Comparison of ENCODE assay signal across 8 mouse cellular contexts in genomic region chr6:86820690-86821089, GRCm38 (mm10). TPM values are rescaled to one million over a fixed set of nuclear protein-coding genes. Genes with fewer than 3 reads are reported as not detected.
DNase-seq lines count a peak whose midpoint lies in the region; ATAC-seq and TF ChIP-seq lines count a peak whose summit lies in the region.

No protein-coding gene starts in this region.

- no peak overlapping the region for H3K4me2 ChIP-seq in liver, postnatal 0 days (ENCODE audit: low read depth, low read length)
- H3K4me2 ChIP-seq in forebrain, embryonic 14.5 days (ENCODE audit: low read length), result no peak overlapping the region
- no peak overlapping the region for H3K4me2 ChIP-seq in forebrain, embryonic 13.5 days

- no peaks in the 10 kb centered on the region for H3K36me3 ChIP-seq in liver, postnatal 0 days (replicated peaks; ENCODE audit: insufficient read depth, low read length)
- H3K36me3 ChIP-seq in forebrain, embryonic 14.5 days (ENCODE audit: control insufficient read depth, insufficient read depth, low read length), result no peaks in the 10 kb centered on the region
- H3K36me3 ChIP-seq in forebrain, embryonic 13.5 days (ENCODE audit: poor library complexity, severe bottlenecking), result no peaks in the 10 kb centered on the region

- peaks cover 14% of the 10 kb centered on the region for H3K4me1 ChIP-seq in liver, postnatal 0 days (ENCODE audit: insufficient read depth)
- no peaks in the 10 kb centered on the region for H3K4me1 ChIP-seq in forebrain, embryonic 14.5 days (ENCODE audit: control insufficient read depth, insufficient read depth, low read length)
- peaks cover 8% of the 10 kb centered on the region for H3K4me1 ChIP-seq in forebrain, embryonic 13.5 days

- no peak overlapping the region for H3K4me3 ChIP-seq in liver, postnatal 0 days (ENCODE audit: low read depth, low read length)
- no peak overlapping the region for H3K4me3 ChIP-seq in forebrain, embryonic 14.5 days (ENCODE audit: low read depth, low read length)
- no peak overlapping the region for H3K4me3 ChIP-seq in forebrain, embryonic 13.5 days

- H3K27ac ChIP-seq in liver, postnatal 0 days (ENCODE audit: low read depth), result no peak overlapping the region
- H3K27ac ChIP-seq in forebrain, embryonic 14.5 days (ENCODE audit: low read depth, low read length), result no peak overlapping the region
- no peak overlapping the region for H3K27ac ChIP-seq in forebrain, embryonic 13.5 days

- WGBS in liver, postnatal 0 days (ENCODE audit: insufficient replicate concordance), result 62% methylated on average over 7 of the region's 7 CpGs
- WGBS in forebrain, embryonic 14.5 days, result 68% methylated on average over 7 of the region's 7 CpGs
- 64% methylated on average over 7 of the region's 7 CpGs for WGBS in forebrain, embryonic 13.5 days

- peak; percentile 12 for DNase-seq in adrenal gland, adult 2 months
- no peak for DNase-seq in adrenal gland, postnatal 36 days
- DNase-seq in liver, postnatal 0 days, result peak; percentile 36
- no peak for DNase-seq in liver
- DNase-seq in thymus, postnatal 36 days, result peak; percentile 28 to 31
- no peak for DNase-seq in forebrain, embryonic 14.5 days (ENCODE audit: low spot score)

- peak; percentile 75 for TF ChIP-seq CTCF in liver, postnatal 0 days (IDR thresholded peaks at IDR 0.05; ENCODE audit: low read depth)

- no peak overlapping the region for H3K9ac ChIP-seq in liver, postnatal 0 days (replicated peaks)
- no peak overlapping the region for H3K9ac ChIP-seq in forebrain, embryonic 14.5 days (ENCODE audit: low read length)
- no peak overlapping the region for H3K9ac ChIP-seq in forebrain, embryonic 13.5 days

- ATAC-seq in liver, postnatal 0 days, result no peak
- ATAC-seq in inflammation-experienced regulatory T-cells, adult 6 months, result peak; percentile 42
- no peak for ATAC-seq in forebrain, embryonic 14.5 days
- no peak for ATAC-seq in forebrain, embryonic 13.5 days

- H3K27me3 ChIP-seq in liver, postnatal 0 days (ENCODE audit: insufficient read depth, low read length), result no peaks in the 10 kb centered on the region
- no peaks in the 10 kb centered on the region for H3K27me3 ChIP-seq in forebrain, embryonic 14.5 days (replicated peaks; ENCODE audit: control insufficient read depth, insufficient read depth, low read length)
- H3K27me3 ChIP-seq in forebrain, embryonic 13.5 days, result peaks cover 11% of the 10 kb centered on the region; the same call in 1 of the 2 replicates

- no peak for TF ChIP-seq EP300 in liver, postnatal 0 days (IDR thresholded peaks at IDR 0.05; ENCODE audit: low read depth)

- H3K9me3 ChIP-seq in liver, postnatal 0 days (ENCODE audit: low read length), result no peaks in the 10 kb centered on the region
- no peaks in the 10 kb centered on the region for H3K9me3 ChIP-seq in forebrain, embryonic 14.5 days (replicated peaks; ENCODE audit: control insufficient read depth, low read length)
- no peaks in the 10 kb centered on the region for H3K9me3 ChIP-seq in forebrain, embryonic 13.5 days (replicated peaks)

RNA-seq across cellular contexts. Expression of gene Anxa4, which starts 27.3 kb away (rescaled TPM):
- total RNA-seq in adrenal gland, adult 2 months (2021), result 10 to 100 TPM; 69.6 to 78.0 TPM
- polyA plus RNA-seq in adrenal gland, adult 2 months (2012; rRNA removed), result 16.7 TPM in 2 replicates
- 10 to 100 TPM; 62.8 to 72.5 TPM for total RNA-seq in adrenal gland, postnatal 36 days (2021)
- polyA plus RNA-seq in liver, postnatal 0 days (2015; fragmentation: Nextera tagmentation; extraction: Ambion mirVana), result 32.5 and 32.7 TPM in 2 replicates
- 10 to 100 TPM; 15.8 to 42.3 (median 20.4) TPM for polyA plus RNA-seq in inflammation-experienced regulatory T-cells, adult 6 months (2017; shearing (Covaris generic))
- 6.5 and 7.2 TPM in 2 replicates for polyA plus RNA-seq in forebrain, embryonic 14.5 days (2014; fragmentation: Nextera tagmentation; extraction: Ambion mirVana)
- 2.9 and 3.2 TPM in 2 replicates for polyA plus RNA-seq in forebrain, embryonic 13.5 days (2015; fragmentation: Nextera tagmentation; extraction: Ambion mirVana)

RNA-seq across cellular contexts. Expression of gene Aak1, which starts 28.6 kb away (rescaled TPM):
- 100 to 1,000 TPM in 1 of 2 experiments, 10 to 100 TPM in 1; 97.0 to 100 TPM for total RNA-seq in adrenal gland, adult 2 months (2021)
- polyA plus RNA-seq in adrenal gland, adult 2 months (2012; rRNA removed), result 23.0 and 30.3 TPM in 2 replicates
- total RNA-seq in adrenal gland, postnatal 36 days (2021), result 100 to 1,000 TPM in 1 of 2 experiments, 10 to 100 TPM in 1; 98.7 to 119 TPM
- polyA plus RNA-seq in liver, postnatal 0 days (2015; fragmentation: Nextera tagmentation; extraction: Ambion mirVana), result 1.9 and 2.2 TPM in 2 replicates
- 10 to 100 TPM; 23.9 to 27.8 (median 24.9) TPM for polyA plus RNA-seq in inflammation-experienced regulatory T-cells, adult 6 months (2017; shearing (Covaris generic))
- polyA plus RNA-seq in forebrain, embryonic 14.5 days (2014; fragmentation: Nextera tagmentation; extraction: Ambion mirVana), result 23.5 and 30.9 TPM in 2 replicates
- polyA plus RNA-seq in forebrain, embryonic 13.5 days (2015; fragmentation: Nextera tagmentation; extraction: Ambion mirVana), result 21.3 and 24.3 TPM in 2 replicates

Comparison
In these comparisons a context has a peak if more than half of its experiments do, and no peak if none do; other contexts are left out.
1. DNase-seq: peak in adrenal gland, adult 2 months (single experiment), liver, postnatal 0 days (single experiment) and thymus, postnatal 36 days (2 of 2); none in adrenal gland, postnatal 36 days (0 of 2), liver (single experiment) and forebrain, embryonic 14.5 days (single experiment).